Mouse (Mus musculus) ovary, adult 18-20 months (tissue): ENCODE data around the gene Vmn1r60.
"Not testable (repeated sequence)": the region's sequence is repeated elsewhere in the genome, so short reads cannot be mapped to it uniquely, and the experiment has no call there.

Experiments
- DNase-seq: peaks from one replicate; pipeline ENCODE4 v3.0.0; 2022; ENCODE audit warnings: low spot score, mixed read lengths

Vmn1r60 gene

GRCm38 (mm10) chr7:5547217-5547616, at the start of gene Vmn1r60:
Vmn1r60 (minus strand) TSS chr7:5547317.
- not testable (repeated sequence) for DNase-seq

- not testable (repeated sequence) for DNase-seq
Observed at GRCm38 (mm10) chr7:5540770-5541436, 6.2 kb downstream of the Vmn1r60 start.

- DNase-seq = not testable (repeated sequence)
Observed at GRCm38 (mm10) chr7:5493856-5494255, 53.3 kb downstream of the Vmn1r60 start, which contains the start of gene Vmn2r28. Vmn2r28 (minus strand) TSS chr7:5493956.
